Mouse (Mus musculus): ENCODE measurements around the gene Etnk1. TPM values are rescaled to one million over a fixed set of nuclear protein-coding genes. Genes with fewer than 3 reads are reported as not detected.

The Etnk1 gene
- total and polyA plus RNA-seq, 3 experiments = 29.9 to 37.0 (median 33.6) TPM

GRCm38 (mm10) chr6:143142861-143143260 lies 24.2 kb upstream of the Etnk1 start:
- Histone ChIP-seq H3K79me2 (ENCODE audit: control insufficient read depth, insufficient read depth, low read length, poor library complexity) (no peaks in the 10 kb centered on the region), H3K36me3 (ENCODE audit: control insufficient read depth in 1 of 2, insufficient read depth in 2 of 2, low read length in 2 of 2) (no peaks in the 10 kb centered on the region), H3K27ac (ENCODE audit: control insufficient read depth, low read depth, low read length) (no peak overlapping the region), H3K4me1 (ENCODE audit: control insufficient read depth in 1 of 2, insufficient read depth in 2 of 2, low read length in 2 of 2) (no peaks in the 10 kb centered on the region), H3K27me3 (ENCODE audit: control insufficient read depth in 1 of 2, insufficient read depth in 2 of 2, low read length in 2 of 2) (no peaks in the 10 kb centered on the region), H3K9me3 (replicated peaks; ENCODE audit: insufficient read depth, low read length) (no peaks in the 10 kb centered on the region), H3K9ac (ENCODE audit: control insufficient read depth, low read depth, low read length, poor library complexity, severe bottlenecking) (no peak overlapping the region), H3K4me3 (ENCODE audit: control insufficient read depth in 1 of 2, insufficient read depth in 1 of 2, low read depth in 2 of 2, low read length in 2 of 2) (no peak overlapping the region)
- no peak for TF ChIP-seq NELFE (IDR thresholded peaks at IDR 0.05; ENCODE audit: low read depth, low read length)
- no peak for TF ChIP-seq BHLHE40 (IDR thresholded peaks at IDR 0.05; ENCODE audit: borderline replicate concordance, low read depth, low read length)
- DNase-seq (ENCODE audit: low read depth, low spot score) = no peak

DNA sequence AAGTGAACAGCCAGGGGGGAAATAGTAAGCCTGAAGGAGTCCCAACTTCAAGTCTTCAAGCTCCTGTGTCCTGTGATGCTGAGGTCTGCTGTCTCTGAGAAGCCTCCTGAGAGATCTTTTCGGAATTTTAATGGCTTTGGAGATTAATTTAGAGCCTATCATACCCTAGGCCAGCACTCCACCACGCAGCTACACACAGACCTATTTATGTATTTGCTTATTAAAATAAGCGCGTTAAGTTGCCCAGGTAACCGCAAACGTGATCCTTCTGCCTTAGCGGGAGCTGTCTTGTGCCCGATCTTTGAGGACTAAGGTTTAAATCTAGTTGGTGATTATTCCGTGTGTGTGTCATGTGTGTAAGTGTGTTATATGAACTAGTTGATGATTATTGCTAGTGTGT lies 23.7 kb upstream of the Etnk1 start:
- Histone ChIP-seq H3K9me3 (replicated peaks; ENCODE audit: insufficient read depth, low read length) (no peaks in the 10 kb centered on the region), H3K27me3 (ENCODE audit: control insufficient read depth in 1 of 2, insufficient read depth in 2 of 2, low read length in 2 of 2) (no peaks in the 10 kb centered on the region), H3K79me2 (ENCODE audit: control insufficient read depth, insufficient read depth, low read length, poor library complexity) (no peaks in the 10 kb centered on the region), H3K36me3 (ENCODE audit: control insufficient read depth in 1 of 2, insufficient read depth in 2 of 2, low read length in 2 of 2) (no peaks in the 10 kb centered on the region), H3K4me1 (ENCODE audit: control insufficient read depth in 1 of 2, insufficient read depth in 2 of 2, low read length in 2 of 2) (no peaks in the 10 kb centered on the region), H3K9ac (ENCODE audit: control insufficient read depth, low read depth, low read length, poor library complexity, severe bottlenecking) (no peak overlapping the region), H3K27ac (ENCODE audit: control insufficient read depth, low read depth, low read length) (no peak overlapping the region), H3K4me3 (ENCODE audit: control insufficient read depth in 1 of 2, insufficient read depth in 1 of 2, low read depth in 2 of 2, low read length in 2 of 2) (no peak overlapping the region)
- no peak for TF ChIP-seq SMC3 (IDR thresholded peaks at IDR 0.05; ENCODE audit: low read depth, low read length)
- TF ChIP-seq NRF1 (IDR thresholded peaks at IDR 0.05; ENCODE audit: insufficient read depth, low read depth, low read length, poor library complexity, severe bottlenecking) = no peak
- no peak for TF ChIP-seq EP300 (IDR thresholded peaks at IDR 0.05; ENCODE audit: low read depth in 1 of 2, low read length in 2 of 2)
- TF ChIP-seq MYC (IDR thresholded peaks at IDR 0.05; ENCODE audit: low read depth, low read length) = no peak
- TF ChIP-seq MYB (IDR thresholded peaks at IDR 0.05; ENCODE audit: low read depth, low read length) = no peak
- TF ChIP-seq E2F4 (IDR thresholded peaks at IDR 0.05; ENCODE audit: borderline replicate concordance, low read depth, low read length) = no peak
- no peak for TF ChIP-seq GABPA (IDR thresholded peaks at IDR 0.05; ENCODE audit: low read depth, low read length)
- no peak for TF ChIP-seq BHLHE40 (IDR thresholded peaks at IDR 0.05; ENCODE audit: borderline replicate concordance, low read depth, low read length)
- no peak for TF ChIP-seq TBP (IDR thresholded peaks at IDR 0.05; ENCODE audit: low read depth, low read length)
- TF ChIP-seq CHD1 (IDR thresholded peaks at IDR 0.05; ENCODE audit: low read depth, low read length) = no peak
- TF ChIP-seq ZNF384 (IDR thresholded peaks at IDR 0.05; ENCODE audit: low read depth, low read length) = no peak
- no peak for TF ChIP-seq NELFE (IDR thresholded peaks at IDR 0.05; ENCODE audit: low read depth, low read length)
- no peak for TF ChIP-seq UBTF (IDR thresholded peaks at IDR 0.05; ENCODE audit: borderline replicate concordance, insufficient read depth, low read depth, low read length)
- DNase-seq (ENCODE audit: low read depth, low spot score) = no peak

GRCm38 (mm10) chr6:143143775-143144273 lies 23.2 kb upstream of the Etnk1 start:
- Histone ChIP-seq H3K9ac (ENCODE audit: control insufficient read depth, low read depth, low read length, poor library complexity, severe bottlenecking) (no peak overlapping the region), H3K27me3 (ENCODE audit: control insufficient read depth in 1 of 2, insufficient read depth in 2 of 2, low read length in 2 of 2) (no peaks in the 10 kb centered on the region), H3K4me3 (ENCODE audit: control insufficient read depth in 1 of 2, insufficient read depth in 1 of 2, low read depth in 2 of 2, low read length in 2 of 2) (no peak overlapping the region), H3K36me3 (ENCODE audit: control insufficient read depth in 1 of 2, insufficient read depth in 2 of 2, low read length in 2 of 2) (no peaks in the 10 kb centered on the region), H3K27ac (ENCODE audit: control insufficient read depth, low read depth, low read length) (no peak overlapping the region), H3K79me2 (ENCODE audit: control insufficient read depth, insufficient read depth, low read length, poor library complexity) (no peaks in the 10 kb centered on the region), H3K4me1 (ENCODE audit: control insufficient read depth in 1 of 2, insufficient read depth in 2 of 2, low read length in 2 of 2) (no peaks in the 10 kb centered on the region), H3K9me3 (replicated peaks; ENCODE audit: insufficient read depth, low read length) (no peaks in the 10 kb centered on the region)
- no peak for TF ChIP-seq MYB (IDR thresholded peaks at IDR 0.05; ENCODE audit: low read depth, low read length)
- TF ChIP-seq USF1 (IDR thresholded peaks at IDR 0.05; ENCODE audit: low read depth, low read length) = no peak
- TF ChIP-seq CTCF (IDR thresholded peaks at IDR 0.05 in 2 of 3, conservative IDR thresholded peaks at IDR 0.05 in 1 of 3; ENCODE audit: control insufficient read depth in 1 of 3, insufficient read depth in 1 of 3, low read depth in 2 of 3, low read length in 3 of 3, poor library complexity in 1 of 3, severe bottlenecking in 1 of 3) = no peak
- no peak for TF ChIP-seq GABPA (IDR thresholded peaks at IDR 0.05; ENCODE audit: low read depth, low read length)
- no peak for TF ChIP-seq HCFC1 (IDR thresholded peaks at IDR 0.05; ENCODE audit: low read depth, low read length)
- no peak for TF ChIP-seq POLR2AphosphoS2 (IDR thresholded peaks at IDR 0.05; ENCODE audit: low read length)
- DNase-seq (ENCODE audit: low read depth, low spot score) = no peak

Measured in MEL (cell line).